Mouse (Mus musculus) kidney, postnatal 14 days (tissue): Measurements from ENCODE around the gene Rassf3.

Source experiments
- DNase-seq: peaks from one replicate; pipeline ENCODE4 v3.0.0; 2022; ENCODE audit warnings: mixed read lengths

The Rassf3 gene

GRCm38 (mm10) chr10:121476190-121476967 lies at the start of gene Rassf3:
Gene Rassf3 (minus strand): TSS chr10:121476347.
- peak; percentile 98 for DNase-seq

DNA sequence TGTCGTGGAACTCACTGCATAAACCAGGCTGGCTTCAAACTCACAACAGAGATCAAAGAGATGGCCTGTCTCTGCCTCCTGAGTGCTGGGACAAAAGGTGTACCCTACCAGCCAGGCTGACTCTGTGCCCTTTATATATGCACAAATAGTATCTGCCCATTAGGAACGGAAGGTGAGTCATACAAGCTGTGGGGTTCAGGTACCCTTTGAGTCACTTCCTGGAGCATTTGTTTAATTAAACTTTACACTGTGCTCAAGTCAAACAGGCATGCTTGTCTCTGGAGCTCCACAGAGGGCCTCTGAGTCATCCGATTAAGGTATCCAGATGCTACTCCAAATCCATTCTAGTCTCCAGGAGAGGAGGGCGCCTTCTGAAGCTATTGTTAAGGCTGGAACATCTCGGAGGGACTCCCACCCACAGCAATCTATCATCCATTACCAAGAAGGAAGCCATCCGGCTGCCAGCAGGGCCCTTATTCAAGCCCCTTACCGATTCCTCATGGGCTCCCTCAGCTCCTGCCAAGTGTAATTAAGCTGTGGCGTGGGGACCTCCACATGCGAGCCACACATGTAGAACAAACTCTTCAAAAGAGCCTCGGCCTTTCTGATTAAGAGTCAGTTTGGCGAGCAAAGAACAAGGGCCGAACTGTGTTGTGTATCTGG lies 44.9 kb upstream of the Rassf3 start:
- DNase-seq: no peak

GRCm38 (mm10) chr10:121519710-121520109 lies 43.6 kb upstream of the Rassf3 start:
- DNase-seq: no peak

- DNase-seq: peak; percentile 89
These were observed 40.0 kb upstream of the Rassf3 start for GRCm38 (mm10) chr10:121516008-121516600.

DNA sequence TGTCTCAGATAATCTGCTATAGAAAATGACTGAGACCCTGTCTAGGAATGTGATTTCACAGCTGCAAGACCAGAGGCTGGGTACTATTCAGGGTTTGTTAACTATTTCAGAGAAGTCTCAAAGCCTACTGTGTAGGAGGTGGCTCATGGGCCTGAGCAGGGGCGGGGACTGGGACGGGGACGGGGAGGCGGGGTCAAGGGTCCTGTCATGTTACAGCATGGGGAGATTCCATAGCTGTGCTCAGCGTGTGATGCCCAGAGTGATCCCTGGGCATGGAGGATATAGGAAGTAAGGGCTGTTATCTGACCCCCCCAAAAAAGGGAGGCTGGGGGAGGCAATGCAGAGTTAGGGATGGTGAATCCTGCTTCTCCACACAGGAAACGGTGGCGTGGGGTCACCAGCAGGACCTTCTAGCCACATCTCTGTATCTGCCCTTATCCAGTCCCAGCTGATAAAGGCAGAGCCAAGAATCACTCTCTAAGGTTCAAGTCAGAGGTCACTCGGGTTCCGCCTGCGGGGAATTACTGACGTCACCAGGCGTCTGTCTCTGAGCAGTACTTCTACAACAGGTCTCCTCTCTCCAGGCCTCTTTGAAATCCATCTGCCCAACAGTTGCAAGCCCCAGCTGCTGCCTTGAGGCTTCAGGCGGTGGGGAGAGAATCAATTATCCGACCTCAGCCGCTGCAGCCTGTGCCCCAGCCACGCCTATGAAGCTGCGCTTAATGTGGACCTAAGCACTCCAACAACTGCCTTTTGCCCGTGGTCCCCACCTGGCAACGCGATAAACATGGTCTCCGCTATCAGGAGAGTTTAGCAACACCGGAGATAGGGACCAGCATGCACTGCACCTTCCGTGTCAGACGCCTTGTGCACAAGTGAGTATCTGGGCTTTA lies 33.9 kb upstream of the Rassf3 start:
- peak; percentile 68 for DNase-seq

DNA sequence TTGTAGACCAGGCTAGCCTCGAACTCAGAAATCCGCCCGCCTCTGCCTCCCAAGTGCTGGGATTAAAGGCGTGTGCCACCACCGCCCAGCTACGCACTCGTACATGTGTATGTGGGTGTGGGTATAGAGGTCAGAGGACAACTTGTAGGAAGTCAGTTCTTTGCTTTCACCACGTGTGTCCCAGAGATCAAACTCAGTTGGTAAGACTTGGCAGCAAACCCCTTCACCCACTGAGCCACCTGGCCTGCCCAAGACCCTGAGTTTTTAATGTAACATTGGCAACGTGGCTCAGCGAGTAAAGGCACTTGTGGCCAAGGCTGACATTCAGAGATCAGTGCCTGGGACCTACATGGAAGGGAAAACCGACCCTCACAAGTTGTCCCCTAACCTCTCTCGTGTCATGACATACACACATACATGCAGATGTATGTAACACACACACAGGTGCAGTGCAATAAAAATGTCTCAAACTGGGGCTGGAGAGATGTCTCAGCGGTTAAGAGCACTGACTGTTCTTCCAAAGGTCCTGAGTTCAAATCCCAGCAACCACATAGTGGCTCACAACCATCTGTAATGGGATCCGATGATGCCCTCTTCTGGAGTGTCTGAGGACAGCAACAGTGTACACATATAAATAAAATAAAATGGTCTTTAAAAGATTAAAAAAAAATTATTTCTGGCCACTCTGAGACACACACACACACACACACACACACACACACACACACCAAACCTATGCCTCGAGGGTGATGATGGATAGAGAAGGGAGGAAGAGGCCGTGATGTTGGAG lies 31.8 kb upstream of the Rassf3 start:
- no peak for DNase-seq

DNA sequence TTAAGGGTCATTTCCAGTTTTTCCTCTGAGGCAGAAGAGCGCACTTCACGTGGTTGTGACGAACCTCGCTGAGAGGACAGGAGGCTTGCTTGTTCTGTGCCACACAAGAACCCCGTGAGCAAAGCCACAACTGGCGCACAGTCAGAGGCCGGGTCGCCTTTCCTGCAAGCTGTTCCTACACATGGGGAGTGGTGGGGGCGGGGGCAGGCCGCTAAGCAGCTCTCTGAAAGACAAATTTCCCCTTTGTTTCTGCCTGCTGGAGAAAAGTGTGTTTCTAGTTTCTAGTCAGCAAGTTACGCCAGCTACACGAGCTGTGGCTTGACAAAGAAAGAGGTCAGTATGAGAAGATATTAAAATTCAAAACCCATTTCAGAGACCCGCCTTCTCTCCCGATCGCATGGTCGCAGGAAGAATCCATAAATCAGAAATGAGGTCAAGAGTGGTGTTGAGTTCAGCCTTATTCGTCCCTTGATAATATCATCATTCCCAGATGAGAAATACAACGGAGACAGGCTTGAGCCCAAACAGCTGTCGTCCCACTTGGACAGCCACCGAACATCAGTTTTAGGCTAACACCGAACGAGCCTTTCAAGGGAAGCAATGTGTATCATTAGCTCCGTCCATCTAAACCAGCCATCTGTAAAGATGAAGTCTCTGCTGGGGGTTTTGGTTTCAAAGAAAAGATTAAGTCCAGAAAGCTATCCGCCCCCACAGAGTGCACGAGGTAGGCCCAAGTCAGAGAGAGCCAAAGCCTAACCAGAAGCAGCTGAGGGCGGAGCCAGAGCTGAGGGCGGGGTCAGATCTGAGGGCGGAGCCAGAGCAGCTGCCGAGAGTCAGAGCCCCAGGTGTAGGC lies 30.8 kb upstream of the Rassf3 start:
- DNase-seq: peak; percentile 73

DNA sequence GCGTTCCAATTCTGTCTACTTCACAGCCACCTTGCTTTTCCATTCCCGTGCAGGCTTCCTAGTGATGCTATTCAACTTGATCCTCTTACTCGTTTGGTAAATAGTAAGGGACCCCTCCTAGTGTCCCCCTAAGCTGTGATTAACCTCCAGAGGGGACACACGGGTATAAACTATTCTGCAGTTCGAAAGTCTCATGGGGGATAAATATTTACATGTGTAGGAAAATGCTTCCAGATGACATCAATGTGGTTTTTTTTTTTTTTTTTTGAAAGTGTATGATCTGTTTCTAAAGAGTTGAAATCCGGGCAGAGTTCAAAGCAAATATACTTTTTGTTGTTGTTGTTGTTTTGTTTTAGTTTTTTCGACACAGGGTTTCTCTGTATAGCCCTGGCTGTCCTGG lies 29.8 kb upstream of the Rassf3 start:
- no peak for DNase-seq

GRCm38 (mm10) chr10:121504973-121505911 lies 29.1 kb upstream of the Rassf3 start:
- DNase-seq: peak; percentile 83

DNA sequence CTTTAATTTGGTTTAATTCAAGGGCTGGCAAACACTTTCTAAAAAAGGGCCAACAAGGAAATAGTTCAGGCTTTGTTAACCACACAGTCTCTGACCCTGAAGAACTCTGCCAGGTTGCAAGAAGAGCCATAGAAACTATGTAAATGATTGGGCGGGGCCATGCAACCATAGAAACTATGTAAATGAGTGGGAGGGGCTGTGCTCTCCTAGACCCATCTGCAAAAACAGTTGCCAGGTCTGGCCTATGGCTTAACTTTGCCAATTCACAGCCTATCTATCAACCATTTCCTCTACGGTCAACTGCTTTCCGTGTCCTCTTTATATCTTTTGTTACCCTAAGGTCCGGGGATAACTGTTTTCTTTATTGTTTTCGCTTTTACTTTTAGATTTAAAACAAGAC lies 25.0 kb upstream of the Rassf3 start:
- no peak for DNase-seq

DNA sequence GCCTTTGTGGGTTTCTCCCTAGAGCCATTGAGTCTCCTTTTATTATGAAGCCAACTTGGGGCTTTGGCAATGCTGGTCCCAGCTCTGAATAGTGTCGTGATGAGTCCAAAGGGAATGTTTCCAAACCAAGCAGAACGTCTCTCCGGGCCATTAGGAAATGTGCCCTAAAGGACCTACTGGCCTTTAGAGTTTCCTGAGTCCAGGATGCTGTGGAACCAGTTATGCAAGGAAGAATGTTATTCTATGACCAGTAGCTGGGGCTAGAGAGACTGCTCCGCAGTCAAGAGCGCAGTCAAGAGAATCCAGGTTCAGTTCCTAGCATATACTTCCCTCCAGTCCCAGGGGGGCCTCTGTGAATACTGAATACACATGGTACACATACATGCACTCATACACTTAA lies 23.9 kb upstream of the Rassf3 start:
- peak; percentile 51 for DNase-seq

GRCm38 (mm10) chr10:121499063-121499462 lies 22.9 kb upstream of the Rassf3 start:
- DNase-seq: no peak

DNA sequence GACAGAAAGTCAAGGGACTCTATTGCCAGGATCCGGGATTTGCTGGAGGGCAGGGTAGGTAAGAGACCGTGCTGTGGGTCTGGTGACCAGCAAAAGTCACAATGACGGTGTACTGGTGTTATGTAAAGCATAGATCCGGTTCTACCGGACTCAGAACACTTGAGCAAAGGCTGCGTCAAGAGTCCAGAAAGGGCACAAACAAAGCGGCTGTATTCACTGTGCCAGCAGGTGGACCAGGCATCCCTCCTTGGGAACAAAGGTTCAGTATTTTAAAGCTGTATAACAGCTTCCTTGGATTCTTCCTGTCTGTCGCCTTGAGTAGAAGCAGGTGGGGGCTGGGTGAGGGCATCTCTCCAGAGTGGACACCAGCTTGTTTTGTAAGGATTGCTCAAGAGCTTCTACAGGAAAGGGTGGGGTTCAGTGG lies 22.3 kb upstream of the Rassf3 start:
- peak; percentile 74 for DNase-seq

GRCm38 (mm10) chr10:121497968-121498367 lies 21.8 kb upstream of the Rassf3 start:
- no peak for DNase-seq

DNA sequence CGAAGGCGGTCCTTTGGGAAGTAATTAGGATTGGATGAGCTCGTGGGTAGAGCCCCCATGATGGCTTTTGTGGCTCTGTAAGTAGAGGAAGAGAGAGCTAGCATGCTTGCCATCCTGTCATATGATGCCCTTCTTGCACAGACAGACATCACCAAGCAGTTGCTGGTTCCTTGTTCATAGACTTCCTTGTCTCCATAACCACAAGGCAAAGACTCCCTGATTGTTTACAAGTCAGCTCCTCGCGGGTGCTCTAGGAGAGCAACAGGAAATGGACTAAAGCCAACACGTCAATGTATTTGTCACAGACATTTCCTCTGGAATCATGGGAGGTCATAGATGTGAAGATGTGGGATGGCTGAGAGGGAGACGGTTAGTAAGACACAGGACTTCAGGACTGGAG lies 20.5 kb upstream of the Rassf3 start:
- peak; percentile 64 for DNase-seq

GRCm38 (mm10) chr10:121494163-121494425 lies 17.9 kb upstream of the Rassf3 start:
- DNase-seq: no peak

DNA sequence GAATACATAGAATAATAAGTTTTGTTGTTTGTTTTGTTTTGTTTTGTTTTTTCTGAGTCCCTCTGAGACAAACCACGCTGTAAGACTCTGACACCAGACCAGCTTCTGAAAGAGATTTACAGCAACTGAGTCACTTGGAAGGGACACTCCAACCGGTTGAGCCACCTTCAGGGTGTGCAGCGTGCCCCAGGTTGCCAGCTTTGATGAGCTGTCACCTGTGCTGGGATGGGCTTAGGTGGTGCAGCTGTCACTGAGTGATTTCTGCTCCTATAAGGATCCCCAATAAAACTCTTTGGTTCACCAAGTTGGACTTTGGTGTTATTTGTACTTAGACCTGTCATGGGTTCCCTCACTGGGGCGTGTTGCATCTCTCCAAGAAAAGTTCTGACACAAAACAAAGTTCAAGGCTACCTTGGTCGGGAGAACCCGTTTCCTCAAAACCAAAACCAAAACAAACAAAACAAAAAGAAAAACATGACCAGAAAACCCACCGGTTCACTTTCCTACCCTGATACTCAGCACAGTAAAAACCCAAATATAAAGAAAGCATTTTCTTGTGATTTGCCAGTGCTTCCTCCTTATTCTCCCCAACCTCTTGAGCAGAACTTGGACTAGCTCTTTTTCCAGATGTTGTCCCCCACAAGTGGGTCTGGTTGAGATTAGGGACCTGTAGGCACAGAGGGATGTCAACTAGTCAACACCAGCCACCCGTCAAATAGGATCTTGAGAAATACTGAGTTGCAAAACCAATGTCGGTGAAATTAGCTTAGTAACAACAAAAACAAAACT lies 17.4 kb upstream of the Rassf3 start:
- no peak for DNase-seq

- no peak for DNase-seq
These were observed 16.6 kb upstream of the Rassf3 start for GRCm38 (mm10) chr10:121492608-121493315.

DNA sequence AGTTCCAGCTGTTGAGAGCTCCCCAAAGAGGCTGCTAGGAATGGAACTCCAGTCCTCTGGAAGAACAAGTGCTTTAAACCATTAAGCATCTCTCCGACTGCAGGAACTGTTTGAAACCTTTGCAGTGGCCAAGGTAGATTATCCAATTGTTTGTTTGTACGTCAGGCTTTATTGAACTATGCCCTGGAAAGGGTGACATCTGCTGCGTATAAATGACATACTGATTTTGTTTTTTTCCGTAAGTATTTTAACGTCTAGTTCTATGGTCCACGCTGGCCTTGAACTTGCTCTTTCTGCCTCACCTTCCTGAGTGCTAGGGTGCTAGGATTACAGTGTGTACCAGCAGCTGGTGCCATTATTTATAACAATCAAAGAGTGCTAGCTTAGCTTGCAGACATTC lies 13.8 kb upstream of the Rassf3 start:
- no peak for DNase-seq
